Mouse (Mus musculus) kidney, postnatal 25 days (tissue): ENCODE results near the gene Thap12.

ENCODE experiments used
- DNase-seq, 2 experiments: peaks; one replicate each; pipeline ENCODE4 v3.0.0; 2021; ENCODE audit warnings: mixed read lengths in 2 of 2

Thap12 gene

GRCm38 (mm10) chr7:98698590-98698989, 4.3 kb upstream of the Thap12 start:
- no peak for DNase-seq

- peak in 1 of 2 experiments; percentile 44 for DNase-seq
These were observed 1.1 kb upstream of the Thap12 start for GRCm38 (mm10) chr7:98701771-98702170.

GRCm38 (mm10) chr7:98703365-98703881, 520 bp downstream of the Thap12 start:
- DNase-seq, result no peak

- no peak for DNase-seq
These were observed 1.4 kb downstream of the Thap12 start for GRCm38 (mm10) chr7:98704276-98704675.

- peak in 1 of 2 experiments; percentile 11 for DNase-seq
These were observed 10.8 kb downstream of the Thap12 start for GRCm38 (mm10) chr7:98713661-98714060.

GRCm38 (mm10) chr7:98717438-98717837, 14.5 kb downstream of the Thap12 start:
- DNase-seq, result no peak

- DNase-seq, result no peak
These were observed 16.9 kb downstream of the Thap12 start for GRCm38 (mm10) chr7:98719761-98720160.

- DNase-seq, result peak in 1 of 2 experiments; percentile 21
These were observed 17.8 kb downstream of the Thap12 start for GRCm38 (mm10) chr7:98720731-98721130.

- no peak for DNase-seq
These were observed 18.3 kb downstream of the Thap12 start for GRCm38 (mm10) chr7:98721172-98721571.

GRCm38 (mm10) chr7:98721623-98722022, 18.7 kb downstream of the Thap12 start:
- peak in 1 of 2 experiments; percentile 11 for DNase-seq

- DNase-seq, result peak in 1 of 2 experiments; percentile 17
These were observed 22.8 kb downstream of the Thap12 start for GRCm38 (mm10) chr7:98725686-98726195.

GRCm38 (mm10) chr7:98727986-98728385, 25.1 kb downstream of the Thap12 start:
- peak; percentile 34 to 50 for DNase-seq

- DNase-seq, result no peak
These were observed 25.6 kb downstream of the Thap12 start for GRCm38 (mm10) chr7:98728499-98728898.

- peak in 1 of 2 experiments; percentile 50 for DNase-seq
These were observed 26.9 kb downstream of the Thap12 start for GRCm38 (mm10) chr7:98729661-98730271.

- no peak for DNase-seq
These were observed 31.1 kb downstream of the Thap12 start for GRCm38 (mm10) chr7:98733958-98734357.

GRCm38 (mm10) chr7:98734876-98735275, 32.0 kb downstream of the Thap12 start:
- peak in 1 of 2 experiments; percentile 45 for DNase-seq

GRCm38 (mm10) chr7:98736780-98737550, 34.1 kb downstream of the Thap12 start:
- no peak for DNase-seq

GRCm38 (mm10) chr7:98740363-98740762, 37.5 kb downstream of the Thap12 start:
- DNase-seq, result no peak

GRCm38 (mm10) chr7:98743312-98743711, 40.4 kb downstream of the Thap12 start:
- DNase-seq, result peak; percentile 73 to 83

GRCm38 (mm10) chr7:98750404-98750803, 47.5 kb downstream of the Thap12 start:
- DNase-seq, result peak in 1 of 2 experiments; percentile 42

GRCm38 (mm10) chr7:98752680-98753079, 49.8 kb downstream of the Thap12 start:
- DNase-seq, result no peak

GRCm38 (mm10) chr7:98756050-98756449, 53.1 kb downstream of the Thap12 start:
- no peak for DNase-seq

- no peak for DNase-seq
These were observed 53.7 kb downstream of the Thap12 start for GRCm38 (mm10) chr7:98756556-98756955.

GRCm38 (mm10) chr7:98760126-98760525, 57.2 kb downstream of the Thap12 start:
- no peak for DNase-seq
